Mouse (Mus musculus): ENCODE results near the gene Srcin1. TPM values are rescaled to one million over a fixed set of nuclear protein-coding genes. Genes with fewer than 3 reads are reported as not detected.

Srcin1 gene
- polyA plus RNA-seq, 1 experiment from 2014 or later, result 0.10 TPM

DNA sequence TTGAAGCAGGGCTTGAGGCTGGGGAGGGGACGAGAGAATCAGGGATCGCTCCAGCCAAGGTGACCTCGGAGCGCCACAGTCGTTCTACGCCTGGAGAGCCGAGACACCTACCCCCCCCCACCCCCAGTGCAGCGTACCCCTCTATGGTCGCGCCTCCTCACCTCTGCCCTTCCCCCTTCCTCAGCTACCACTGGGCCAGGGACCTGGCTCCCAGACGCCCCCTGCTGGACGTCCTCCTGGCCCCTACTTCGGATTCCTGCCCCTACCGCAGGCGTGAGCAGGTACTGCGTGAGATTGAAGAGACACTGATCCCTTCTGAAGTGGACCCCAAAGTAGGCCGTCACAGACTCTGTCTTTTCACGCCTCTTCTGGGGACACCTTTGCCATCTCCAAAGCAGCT, 348 bp downstream of the Srcin1 start:
- Histone ChIP-seq H3K36me3 (no peaks in the 10 kb centered on the region), H3K27me3 (replicated peaks) (peaks cover 100% of the 10 kb centered on the region), H3K9ac (peak overlapping the region; percentile 41; the same call in 1 of the 2 replicates), H3K27ac (no peak overlapping the region), H3K4me1 (peaks cover 20% of the 10 kb centered on the region), H3K4me2 (peak overlapping the region; percentile 93), H3K9me3 (replicated peaks) (no peaks in the 10 kb centered on the region), H3K4me3 (peak overlapping the region; percentile 61)
- peak; percentile 40; the same call in 1 of the 2 replicates for ATAC-seq
- 2% methylated on average over 18 of the region's 18 CpGs for WGBS (ENCODE audit: insufficient replicate concordance)

DNA sequence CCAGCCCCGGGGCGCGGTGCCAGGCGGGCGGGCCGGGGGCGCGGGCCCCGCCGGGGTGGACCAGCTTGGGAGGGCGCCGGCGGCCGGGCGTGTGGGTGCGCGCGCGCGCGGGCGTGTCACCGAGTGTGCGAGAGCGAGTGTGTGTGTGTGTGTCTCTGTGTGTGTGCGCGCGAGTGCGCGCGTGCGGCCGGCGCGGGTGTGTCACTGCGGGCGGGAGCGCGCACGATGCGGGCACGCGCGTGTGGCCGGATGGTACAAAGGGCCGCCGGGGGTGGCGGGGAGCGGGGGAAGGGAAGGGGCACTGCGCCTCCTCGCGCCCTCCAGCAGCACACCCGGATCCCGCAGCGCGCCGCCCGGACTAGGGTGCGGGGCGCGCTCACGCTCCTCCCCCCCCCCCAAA, 911 bp downstream of the Srcin1 start:
- H3K9me3 ChIP-seq (replicated peaks), result no peaks in the 10 kb centered on the region
- peaks cover 100% of the 10 kb centered on the region for H3K27me3 ChIP-seq (replicated peaks)
- 0 out of 2 replicates have a peak, but pooled peaks have one; percentile 11 for ATAC-seq
- peaks cover 20% of the 10 kb centered on the region for H3K4me1 ChIP-seq
- H3K9ac ChIP-seq, result peak overlapping the region; percentile 41
- no peaks in the 10 kb centered on the region for H3K36me3 ChIP-seq
- H3K4me2 ChIP-seq, result peak overlapping the region; percentile 93
- no peak overlapping the region for H3K27ac ChIP-seq
- peak overlapping the region; percentile 61 for H3K4me3 ChIP-seq
- WGBS (ENCODE audit: insufficient replicate concordance), result under 1% methylated on average over 34 of the region's 62 CpGs

- H3K27me3 ChIP-seq (replicated peaks), result peaks cover 100% of the 10 kb centered on the region
- WGBS (ENCODE audit: insufficient replicate concordance), result under 1% methylated on average over 40 of the region's 43 CpGs
- no peaks in the 10 kb centered on the region for H3K9me3 ChIP-seq (replicated peaks)
- no peaks in the 10 kb centered on the region for H3K36me3 ChIP-seq
- peaks cover 20% of the 10 kb centered on the region for H3K4me1 ChIP-seq
- H3K9ac ChIP-seq, result peak overlapping the region; percentile 41; the same call in 1 of the 2 replicates
- H3K4me2 ChIP-seq, result peak overlapping the region; percentile 93
- H3K27ac ChIP-seq, result no peak overlapping the region
- H3K4me3 ChIP-seq, result peak overlapping the region; percentile 61
- no peak for ATAC-seq
Measured at GRCm38 (mm10) chr11:97574551-97575051, 1.4 kb downstream of the Srcin1 start.

DNA sequence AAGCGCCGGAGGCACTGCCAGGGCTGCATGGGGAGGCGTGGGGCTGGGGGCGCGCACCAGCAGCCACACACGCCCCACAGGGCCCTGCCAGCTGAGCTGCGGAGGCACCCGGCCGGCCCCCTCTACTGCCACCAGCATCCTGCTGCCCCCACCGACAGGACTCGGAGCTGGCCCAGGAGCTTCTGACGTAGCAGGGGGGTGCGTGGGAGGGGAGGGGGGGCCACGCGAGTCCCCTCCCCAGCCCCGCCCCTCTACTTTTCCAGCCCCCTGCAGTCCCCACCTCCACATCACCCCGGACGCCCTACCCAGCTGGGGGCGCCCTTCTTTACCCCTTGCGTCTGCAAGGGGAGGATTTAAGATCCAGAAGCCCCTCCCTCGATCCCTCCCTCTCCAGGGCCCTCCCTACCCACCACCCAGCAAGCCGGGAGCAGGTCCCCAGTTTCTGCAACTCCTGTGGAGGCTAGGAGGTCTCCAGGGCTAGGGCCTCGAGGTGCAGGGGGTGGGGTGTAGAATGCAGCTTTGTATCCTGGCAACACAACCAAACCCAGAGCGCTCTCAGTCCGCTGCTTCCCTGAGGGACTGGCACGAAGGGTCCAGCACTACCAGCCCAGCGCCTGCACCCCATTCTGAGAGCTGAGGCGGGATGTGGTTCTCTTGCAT, 2.0 kb downstream of the Srcin1 start:
- peaks cover 100% of the 10 kb centered on the region for H3K27me3 ChIP-seq (replicated peaks)
- peak; percentile 21; the same call in 1 of the 2 replicates for ATAC-seq
- no peak overlapping the region for H3K27ac ChIP-seq
- H3K36me3 ChIP-seq, result no peaks in the 10 kb centered on the region
- H3K4me2 ChIP-seq, result peak overlapping the region; percentile 93
- 0 out of 2 replicates have a peak overlapping the region, but pooled peaks have one; percentile 61 for H3K4me3 ChIP-seq
- H3K9me3 ChIP-seq (replicated peaks), result no peaks in the 10 kb centered on the region
- peaks cover 20% of the 10 kb centered on the region for H3K4me1 ChIP-seq
- H3K9ac ChIP-seq, result no peak overlapping the region
- 2% methylated on average over 26 of the region's 28 CpGs for WGBS (ENCODE audit: insufficient replicate concordance)

GRCm38 (mm10) chr11:97572895-97573480, 3.0 kb downstream of the Srcin1 start:
- Histone ChIP-seq H3K9me3 (replicated peaks) (no peaks in the 10 kb centered on the region), H3K27ac (no peak overlapping the region), H3K9ac (no peak overlapping the region), H3K4me3 (no peak overlapping the region), H3K4me2 (no peak overlapping the region), H3K4me1 (peaks cover 24% of the 10 kb centered on the region), H3K27me3 (replicated peaks) (peaks cover 100% of the 10 kb centered on the region), H3K36me3 (no peaks in the 10 kb centered on the region)
- no peak for ATAC-seq
- WGBS (ENCODE audit: insufficient replicate concordance), result 28% methylated on average over 7 of the region's 7 CpGs

DNA sequence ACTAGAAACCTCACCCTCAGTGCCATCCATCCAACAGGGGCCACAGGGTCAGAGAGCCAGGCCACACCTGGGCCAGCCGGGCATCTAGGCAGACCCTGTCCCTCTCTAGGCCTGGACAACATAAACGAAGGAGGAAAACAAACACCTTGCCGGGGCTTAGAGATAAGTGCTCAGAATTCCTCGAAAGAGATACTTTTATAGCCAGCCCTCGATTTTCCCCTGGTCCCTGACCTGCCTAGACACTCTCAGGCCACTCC, 4.0 kb downstream of the Srcin1 start:
- Histone ChIP-seq H3K27ac (no peak overlapping the region), H3K9me3 (replicated peaks) (no peaks in the 10 kb centered on the region), H3K27me3 (replicated peaks) (peaks cover 100% of the 10 kb centered on the region), H3K36me3 (no peaks in the 10 kb centered on the region), H3K9ac (no peak overlapping the region), H3K4me1 (peaks cover 24% of the 10 kb centered on the region), H3K4me2 (no peak overlapping the region), H3K4me3 (no peak overlapping the region)
- WGBS (ENCODE audit: insufficient replicate concordance), result 20% methylated on average over 5 of the region's 5 CpGs
- no peak for ATAC-seq

DNA sequence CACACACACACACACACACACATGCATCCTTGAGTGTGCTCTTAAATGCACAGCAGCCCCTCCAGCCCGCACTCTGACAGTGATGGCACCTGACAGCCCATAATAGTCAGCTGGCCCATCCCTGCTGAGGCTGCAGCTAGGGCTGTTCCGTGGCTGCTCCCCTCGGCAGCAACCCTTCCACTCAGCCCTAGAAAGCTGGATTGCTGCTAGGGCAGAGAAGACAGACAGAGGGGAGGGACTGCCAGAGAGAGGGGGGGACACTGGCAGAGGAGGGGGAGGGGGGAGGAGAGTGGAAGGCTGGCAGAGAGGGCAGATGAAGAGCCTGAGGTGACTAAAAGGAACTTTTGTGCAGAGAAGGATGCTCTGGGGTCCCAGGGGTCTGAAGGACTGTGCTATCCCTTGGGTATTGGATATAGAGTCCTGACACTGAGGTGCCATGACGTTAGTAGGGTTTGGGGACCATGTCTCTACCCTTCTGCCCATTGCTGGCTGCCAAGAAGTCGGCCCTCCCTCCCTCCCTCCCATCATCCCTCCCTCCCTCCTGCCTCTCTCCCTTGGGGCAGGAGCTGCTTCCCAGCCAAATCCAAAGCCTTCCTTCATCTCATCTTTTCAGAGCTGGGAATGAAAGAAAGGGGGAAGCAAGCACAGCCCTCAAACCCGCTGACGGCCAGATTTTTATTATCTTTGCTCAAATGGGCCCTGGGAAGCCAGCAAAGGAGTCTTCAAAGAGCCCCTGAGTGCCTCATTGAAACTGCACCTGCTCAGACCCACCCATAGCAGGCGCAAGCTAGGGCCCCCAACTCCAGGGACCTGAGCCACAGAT, 4.5 kb downstream of the Srcin1 start:
- ATAC-seq, result no peak
- WGBS (ENCODE audit: insufficient replicate concordance), result 22% methylated on average over 8 of the region's 8 CpGs
- H3K27ac ChIP-seq, result no peak overlapping the region
- H3K36me3 ChIP-seq, result no peaks in the 10 kb centered on the region
- peaks cover 25% of the 10 kb centered on the region for H3K4me1 ChIP-seq
- H3K9ac ChIP-seq, result no peak overlapping the region
- H3K27me3 ChIP-seq (replicated peaks), result peaks cover 100% of the 10 kb centered on the region
- no peak overlapping the region for H3K4me3 ChIP-seq
- H3K4me2 ChIP-seq, result no peak overlapping the region
- no peaks in the 10 kb centered on the region for H3K9me3 ChIP-seq (replicated peaks)

DNA sequence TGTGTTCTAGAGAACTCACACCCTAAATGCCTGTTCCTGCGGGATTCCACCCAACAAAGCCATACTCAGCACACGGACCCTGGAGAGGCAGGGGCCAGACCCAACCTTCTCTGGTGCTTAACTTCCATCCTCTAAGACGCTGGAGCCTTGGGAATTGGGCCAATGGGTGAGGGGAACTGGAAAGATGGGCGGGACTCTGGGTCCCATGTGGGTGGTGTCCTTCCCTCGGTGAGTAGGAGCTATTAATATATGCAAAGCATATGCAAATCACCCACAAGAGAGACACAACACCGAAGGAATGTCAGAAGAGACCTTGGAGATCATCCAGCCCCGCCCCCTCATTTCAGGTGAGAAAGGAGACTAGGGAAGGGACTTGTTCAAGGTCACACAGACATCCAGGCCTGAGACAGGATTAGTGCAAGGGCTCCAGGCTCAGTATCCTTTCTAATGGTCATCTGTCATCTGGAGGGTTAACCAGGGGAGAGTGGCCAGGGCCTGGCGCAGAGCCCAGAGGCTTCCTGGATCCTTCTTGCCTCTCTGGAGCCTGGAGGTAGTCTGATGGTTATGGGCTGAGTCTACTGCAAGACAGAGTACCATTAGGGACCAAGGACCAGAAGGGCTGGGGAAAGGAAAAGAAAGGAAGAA, 5.4 kb downstream of the Srcin1 start:
- ATAC-seq, result no peak
- Histone ChIP-seq H3K27me3 (replicated peaks) (peaks cover 100% of the 10 kb centered on the region), H3K4me1 (peaks cover 26% of the 10 kb centered on the region), H3K9ac (no peak overlapping the region), H3K4me3 (no peak overlapping the region), H3K9me3 (replicated peaks) (no peaks in the 10 kb centered on the region), H3K4me2 (no peak overlapping the region), H3K36me3 (no peaks in the 10 kb centered on the region), H3K27ac (no peak overlapping the region)
- WGBS (ENCODE audit: insufficient replicate concordance), result 11% methylated on average over 8 of the region's 8 CpGs

- Histone ChIP-seq H3K27ac (no peak overlapping the region), H3K4me2 (no peak overlapping the region), H3K9me3 (replicated peaks) (no peaks in the 10 kb centered on the region), H3K4me3 (no peak overlapping the region), H3K27me3 (replicated peaks) (peaks cover 100% of the 10 kb centered on the region), H3K9ac (no peak overlapping the region), H3K36me3 (no peaks in the 10 kb centered on the region), H3K4me1 (peaks cover 18% of the 10 kb centered on the region)
- no peak for ATAC-seq
- WGBS (ENCODE audit: insufficient replicate concordance), result 30% methylated on average over 3 of the region's 3 CpGs
Measured at GRCm38 (mm10) chr11:97569806-97570205, 6.2 kb downstream of the Srcin1 start.

GRCm38 (mm10) chr11:97569301-97569724, 6.7 kb downstream of the Srcin1 start:
- H3K9ac ChIP-seq, result no peak overlapping the region
- H3K27ac ChIP-seq, result no peak overlapping the region
- ATAC-seq, result no peak
- no peaks in the 10 kb centered on the region for H3K36me3 ChIP-seq
- no peaks in the 10 kb centered on the region for H3K9me3 ChIP-seq (replicated peaks)
- no peak overlapping the region for H3K4me2 ChIP-seq
- H3K27me3 ChIP-seq (replicated peaks), result peaks cover 100% of the 10 kb centered on the region
- 33% methylated on average over 5 of the region's 5 CpGs for WGBS (ENCODE audit: insufficient replicate concordance)
- H3K4me1 ChIP-seq, result peaks cover 14% of the 10 kb centered on the region
- H3K4me3 ChIP-seq, result no peak overlapping the region

- ATAC-seq, result no peak
- peaks cover 100% of the 10 kb centered on the region for H3K27me3 ChIP-seq (replicated peaks)
Measured at GRCm38 (mm10) chr11:97568729-97569128, 7.3 kb downstream of the Srcin1 start.

More at GRCm38 (mm10) chr11:97568729-97569128, 7.3 kb downstream of the Srcin1 start:
- Histone ChIP-seq H3K9ac (no peak overlapping the region), H3K4me1 (peaks cover 11% of the 10 kb centered on the region), H3K9me3 (replicated peaks) (no peaks in the 10 kb centered on the region), H3K4me2 (no peak overlapping the region), H3K4me3 (no peak overlapping the region), H3K36me3 (no peaks in the 10 kb centered on the region), H3K27ac (no peak overlapping the region)
- WGBS (ENCODE audit: insufficient replicate concordance), result 11% methylated on average over 8 of the region's 8 CpGs

Measured in liver, embryonic 12.5 days (tissue).